Mouse (Mus musculus) CD4-positive, CD25-positive, alpha-beta regulatory T cell, adult 9 weeks (primary cell): ENCODE results near the gene Olfr679. TPM values are rescaled to one million over a fixed set of nuclear protein-coding genes. Genes with fewer than 3 reads are reported as not detected.

Source experiments
- polyA plus RNA-seq: library from polyadenylated mRNA; unstranded; fragments of 100-300 nt; shearing (Covaris generic); gene quantifications from one replicate; pipeline ENCODE4 v1.2.1, GENCODE M21; 2017

The Olfr679 gene
- polyA plus RNA-seq: not detected

DNA sequence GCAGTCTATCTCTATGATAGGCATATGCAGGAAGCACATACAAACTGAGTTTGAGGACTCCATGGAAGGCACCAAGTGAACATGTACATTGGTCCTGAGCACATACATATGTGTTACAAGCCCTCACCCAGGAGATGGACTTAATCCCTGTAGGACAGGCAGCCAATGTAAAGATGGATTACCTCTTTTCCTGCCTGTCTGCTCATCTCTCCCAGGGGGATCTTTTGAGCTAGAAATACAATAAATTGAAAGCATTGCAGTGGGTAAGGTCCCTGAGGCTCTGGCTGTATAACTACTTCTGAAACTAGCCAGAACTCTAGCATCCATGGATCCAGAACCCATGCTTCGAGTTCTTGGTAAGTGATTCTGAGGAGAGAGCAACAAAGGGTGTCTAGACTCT is at the start of gene Olfr679:
Gene Olfr679, plus strand, starts transcription at position 301 of the 400 bp plus-strand sequence.

DNA sequence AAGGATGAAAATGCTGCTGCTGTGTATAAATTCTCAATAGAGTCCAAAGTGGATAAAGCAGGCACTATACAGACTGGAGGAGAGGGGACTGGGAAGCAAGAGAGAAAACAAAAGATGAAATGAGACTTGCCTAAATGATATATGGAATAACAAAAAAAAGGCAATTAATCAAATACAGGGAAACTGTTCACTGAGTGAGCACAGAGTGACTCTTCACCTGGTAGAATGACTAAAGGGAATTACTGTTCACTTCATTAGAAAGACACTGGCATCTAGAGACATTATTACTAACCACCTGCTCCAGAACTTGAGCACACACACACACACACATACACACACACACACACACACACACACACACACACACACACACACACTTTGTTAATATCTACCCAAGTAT is 48.6 kb upstream of the Olfr679 start, which contains the start of gene Olfr676:
Gene Olfr676, plus strand, starts transcription at position 301 of the 400 bp plus-strand sequence.

DNA sequence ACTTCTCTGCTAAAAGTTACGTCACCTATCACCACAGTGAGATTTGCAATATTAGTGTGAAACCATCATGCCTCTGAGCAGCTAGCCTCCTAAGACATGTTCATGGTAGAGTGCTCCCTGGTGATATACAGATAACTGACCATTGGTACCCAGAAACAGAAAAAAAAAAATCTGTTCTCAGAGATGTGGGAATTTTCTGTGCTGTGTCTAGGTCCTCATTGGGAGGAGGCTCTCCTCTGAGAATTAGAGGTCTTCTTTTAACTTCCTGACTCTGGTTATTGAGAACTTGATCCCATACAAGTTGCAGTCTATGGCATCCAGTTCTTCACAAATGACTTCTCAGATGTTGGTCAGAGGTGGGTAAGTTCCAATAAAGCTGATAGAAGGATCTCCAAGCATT is 16.8 kb upstream of the Olfr679 start, which contains the start of gene Olfr678:
Gene Olfr678, plus strand, starts transcription at position 301 of the 400 bp plus-strand sequence.

GRCm38 (mm10) chr7:105092717-105093116 is 11.7 kb downstream of the Olfr679 start, which contains the start of gene Olfr680-ps1:
Gene Olfr680-ps1, minus strand, starts transcription at chr7:105092817.

DNA sequence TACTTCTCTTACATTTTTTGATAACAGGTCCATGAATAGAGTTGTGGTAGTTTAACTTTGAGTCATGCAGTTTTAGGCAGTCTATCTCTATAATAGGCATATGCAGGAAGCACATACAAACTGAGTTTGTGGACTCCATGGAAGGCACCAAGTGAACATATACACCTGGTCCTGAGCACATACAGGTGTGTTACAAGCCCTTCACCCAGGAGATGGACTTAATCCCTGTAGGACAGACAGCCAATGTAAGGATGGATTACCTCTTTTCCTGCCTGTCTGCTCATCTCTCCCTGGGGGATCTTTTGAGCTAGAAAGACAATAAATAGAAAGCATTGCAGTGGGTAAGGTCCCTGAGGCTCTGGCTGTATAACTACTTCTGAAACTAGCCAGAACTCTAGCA is 35.5 kb downstream of the Olfr679 start, which contains the start of gene Olfr681:
Gene Olfr681, plus strand, starts transcription at position 301 of the 400 bp plus-strand sequence.

Other genes starting within 250 kb of the Olfr679 start
- not detected for gene Usp17lb, start 238.6 kb upstream of the Olfr679 start, polyA plus RNA-seq
- not detected for gene Usp17la, start 224.2 kb upstream of the Olfr679 start, polyA plus RNA-seq
- gene Olfr665, start 203.2 kb upstream of the Olfr679 start, polyA plus RNA-seq: not detected
- not detected for gene Olfr666, start 185.3 kb upstream of the Olfr679 start, polyA plus RNA-seq
- gene Olfr667, start 159.7 kb upstream of the Olfr679 start, polyA plus RNA-seq: not detected
- not detected for gene Olfr668, start 153.1 kb upstream of the Olfr679 start, polyA plus RNA-seq
- gene Olfr669, start 147.0 kb upstream of the Olfr679 start, polyA plus RNA-seq: not detected
- gene Olfr670, start 118.6 kb upstream of the Olfr679 start, polyA plus RNA-seq: not detected
- gene Olfr671, start 102.1 kb upstream of the Olfr679 start, polyA plus RNA-seq: not detected
- gene Olfr672, start 79.2 kb upstream of the Olfr679 start, polyA plus RNA-seq: not detected
- gene Olfr675, start 52.7 kb upstream of the Olfr679 start, polyA plus RNA-seq: not detected
- not detected for gene Olfr676, start 48.5 kb upstream of the Olfr679 start, polyA plus RNA-seq
- gene Olfr677, start 29.8 kb upstream of the Olfr679 start, polyA plus RNA-seq: not detected
- gene Olfr678, start 16.7 kb upstream of the Olfr679 start, polyA plus RNA-seq: not detected
- gene Olfr680-ps1, start 11.6 kb downstream of the Olfr679 start, polyA plus RNA-seq: not detected
- gene Olfr681, start 35.6 kb downstream of the Olfr679 start, polyA plus RNA-seq: not detected
- gene Olfr683, start 65.8 kb downstream of the Olfr679 start, polyA plus RNA-seq: not detected
- not detected for gene Olfr684, start 82.4 kb downstream of the Olfr679 start, polyA plus RNA-seq
- not detected for gene Olfr685, start 104.8 kb downstream of the Olfr679 start, polyA plus RNA-seq
- gene Olfr686, start 126.3 kb downstream of the Olfr679 start, polyA plus RNA-seq: not detected
- gene Olfr688, start 206.9 kb downstream of the Olfr679 start, polyA plus RNA-seq: not detected
- gene Olfr689, start 230.0 kb downstream of the Olfr679 start, polyA plus RNA-seq: 0.09 TPM